Mouse (Mus musculus): ENCODE results near the gene Gpr139.
A peak's percentile ranks its signal among the peaks of the same experiment; 100 is the strongest.

Gpr139 gene

DNA sequence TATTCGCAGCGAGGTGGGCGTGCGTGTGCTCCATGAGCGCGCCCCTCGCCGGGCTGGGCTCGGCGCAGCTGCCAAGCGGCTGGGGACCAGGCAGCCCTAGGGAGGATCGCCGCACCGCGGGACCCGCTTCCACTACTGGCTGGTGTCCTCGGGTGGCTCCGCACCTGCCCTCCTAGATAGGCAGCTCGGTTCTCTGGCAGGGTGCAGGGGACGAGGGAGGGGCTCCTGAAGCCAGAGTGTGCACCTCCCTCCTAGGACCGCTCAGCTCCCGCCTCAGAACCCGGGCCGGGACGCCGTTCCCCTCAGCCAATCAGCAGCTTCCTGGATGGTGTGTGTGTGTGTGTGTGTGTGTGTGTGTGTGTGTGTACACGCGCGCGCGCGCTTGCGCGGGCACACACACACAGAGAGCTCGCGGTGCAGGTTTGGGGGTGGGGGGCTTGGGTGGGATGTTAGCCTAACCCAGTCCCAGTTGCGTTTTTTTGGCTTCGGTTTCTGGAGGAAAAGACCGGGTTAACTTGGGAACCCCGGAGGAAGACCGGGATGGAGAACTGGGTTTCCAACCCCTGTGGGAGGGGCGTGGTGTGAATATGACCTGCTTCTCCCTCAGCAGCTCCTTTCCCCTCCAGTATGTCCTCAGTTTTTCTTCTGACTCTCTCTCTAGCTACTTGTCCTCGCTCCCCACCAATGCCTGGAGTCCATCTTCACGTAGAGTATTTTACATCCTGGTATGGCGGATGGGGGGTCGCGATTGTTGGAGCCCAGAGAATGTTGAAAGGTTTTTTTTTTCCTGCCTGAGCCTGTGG lies at the start of gene Gpr139:
Gpr139 (minus strand) TSS at position 263 of the 803 bp plus-strand sequence.
- DNase-seq (ENCODE audit: low spot score in 2 of 2), result peak; percentile 16 to 23

DNA sequence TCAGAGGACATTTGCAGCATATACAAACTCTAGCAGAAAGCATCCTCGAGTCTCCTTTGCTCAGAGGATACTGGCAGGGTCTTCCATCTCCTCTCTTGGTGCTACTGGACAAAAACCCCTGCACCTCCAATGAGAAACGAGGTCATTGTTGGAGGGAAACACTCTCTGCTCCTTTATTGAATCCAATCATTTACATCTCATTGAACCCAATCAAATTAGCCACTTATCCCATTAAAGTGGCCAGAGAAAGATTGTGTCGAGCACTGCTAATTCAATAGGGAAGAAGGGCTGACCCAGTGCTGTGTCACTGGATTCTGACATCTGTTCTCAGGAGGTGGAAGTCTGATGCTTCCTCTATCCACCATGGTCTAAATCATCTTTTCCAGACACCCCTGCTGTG lies 46.6 kb upstream of the Gpr139 start:
- DNase-seq (ENCODE audit: low spot score in 2 of 2), result no peak

GRCm38 (mm10) chr7:119222706-119223105 lies 38.3 kb upstream of the Gpr139 start:
- no peak for DNase-seq (ENCODE audit: low spot score in 2 of 2)

GRCm38 (mm10) chr7:119219121-119219520 lies 34.7 kb upstream of the Gpr139 start:
- DNase-seq (ENCODE audit: low spot score in 2 of 2), result no peak

GRCm38 (mm10) chr7:119207251-119207650 lies 22.8 kb upstream of the Gpr139 start:
- no peak for DNase-seq (ENCODE audit: low spot score in 2 of 2)

- peak; percentile 12 to 18 for DNase-seq (ENCODE audit: low spot score in 2 of 2)
These were observed 2.0 kb upstream of the Gpr139 start for GRCm38 (mm10) chr7:119186374-119186773.

GRCm38 (mm10) chr7:119185181-119185940 lies 958 bp upstream of the Gpr139 start:
- no peak for DNase-seq (ENCODE audit: low spot score in 2 of 2)

DNA sequence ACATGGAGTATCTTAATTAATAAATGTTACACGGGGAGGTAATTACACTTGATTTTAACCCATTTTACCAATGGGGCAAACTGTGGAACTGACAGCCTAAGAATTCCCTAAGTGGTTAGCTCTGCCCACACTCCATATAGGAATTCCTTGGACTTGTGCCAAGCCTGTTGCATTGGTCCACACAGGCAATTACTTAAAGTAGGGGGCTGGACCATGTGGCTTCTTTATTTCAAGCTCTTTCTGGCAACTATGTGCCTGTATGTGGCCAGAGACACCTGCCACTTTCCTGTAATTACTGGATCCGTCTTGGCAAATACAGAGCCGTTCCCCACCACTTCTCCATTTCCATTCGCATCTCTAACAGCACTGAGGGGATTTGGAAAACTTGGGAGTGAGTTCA lies 3.4 kb downstream of the Gpr139 start:
- no peak for DNase-seq (ENCODE audit: low spot score in 2 of 2)

- no peak for DNase-seq (ENCODE audit: low spot score in 2 of 2)
These were observed 24.4 kb downstream of the Gpr139 start for GRCm38 (mm10) chr7:119160015-119160414.

- no peak for DNase-seq (ENCODE audit: low spot score in 2 of 2)
These were observed 72.6 kb downstream of the Gpr139 start for GRCm38 (mm10) chr7:119111771-119112170.

GRCm38 (mm10) chr7:119105878-119106277 lies 78.5 kb downstream of the Gpr139 start:
- no peak for DNase-seq (ENCODE audit: low spot score in 2 of 2)

GRCm38 (mm10) chr7:119096583-119096982 lies 87.8 kb downstream of the Gpr139 start:
- DNase-seq (ENCODE audit: low spot score in 2 of 2), result no peak

All from right cerebral cortex, postnatal 36 days (tissue).